Mouse (Mus musculus): ENCODE data around the gene Atp11a.

Gene Atp11a

GRCm38 (mm10) chr8:12816412-12816811 lies 59.6 kb downstream of the Atp11a start:
- DNase-seq (ENCODE audit: low read depth), result no peak

GRCm38 (mm10) chr8:12822892-12823291 lies 66.1 kb downstream of the Atp11a start:
- DNase-seq (ENCODE audit: low read depth), result no peak

DNA sequence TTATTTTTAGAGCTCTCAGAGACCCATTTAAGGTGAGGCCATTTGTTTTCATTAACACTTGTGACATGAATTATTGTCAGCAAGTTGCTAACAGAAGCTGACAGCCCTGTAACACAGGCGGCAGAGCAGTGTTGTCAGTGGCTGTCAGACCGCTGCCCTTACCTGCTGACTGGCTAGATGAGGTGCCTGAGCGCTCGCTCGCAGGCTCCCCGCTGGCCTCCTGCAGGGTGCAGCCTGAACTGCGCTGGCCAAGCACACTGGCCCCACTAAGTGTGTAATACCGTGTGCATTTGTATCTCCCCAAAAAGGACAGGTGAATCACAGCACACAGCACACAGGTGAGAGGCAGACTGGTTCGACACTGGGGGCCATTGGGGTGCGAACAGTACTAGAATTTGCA lies 67.7 kb downstream of the Atp11a start:
- DNase-seq (ENCODE audit: low read depth), result no peak

DNA sequence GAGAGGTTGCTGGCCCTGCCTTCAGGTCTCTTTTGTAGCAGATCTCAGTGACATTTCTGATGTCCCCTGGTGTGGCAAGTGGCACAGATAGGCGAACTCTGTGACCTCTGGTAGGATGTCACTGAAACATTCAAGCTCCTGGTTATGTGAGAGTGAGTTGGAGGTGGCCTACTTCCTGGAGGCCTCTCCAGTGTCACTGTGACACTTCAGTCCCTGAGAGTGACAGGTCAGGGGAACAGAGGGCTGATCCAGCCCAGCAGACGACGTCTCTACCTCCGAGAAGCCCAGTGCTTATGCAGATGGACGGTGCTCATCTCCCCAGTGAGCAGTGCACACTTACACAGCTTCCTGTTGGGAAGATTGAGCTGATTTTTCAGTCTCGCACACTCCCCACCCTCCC lies 68.4 kb downstream of the Atp11a start:
- no peak for DNase-seq (ENCODE audit: low read depth)

- no peak for DNase-seq (ENCODE audit: low read depth)
Measured at GRCm38 (mm10) chr8:12825686-12826237, 68.9 kb downstream of the Atp11a start.

DNA sequence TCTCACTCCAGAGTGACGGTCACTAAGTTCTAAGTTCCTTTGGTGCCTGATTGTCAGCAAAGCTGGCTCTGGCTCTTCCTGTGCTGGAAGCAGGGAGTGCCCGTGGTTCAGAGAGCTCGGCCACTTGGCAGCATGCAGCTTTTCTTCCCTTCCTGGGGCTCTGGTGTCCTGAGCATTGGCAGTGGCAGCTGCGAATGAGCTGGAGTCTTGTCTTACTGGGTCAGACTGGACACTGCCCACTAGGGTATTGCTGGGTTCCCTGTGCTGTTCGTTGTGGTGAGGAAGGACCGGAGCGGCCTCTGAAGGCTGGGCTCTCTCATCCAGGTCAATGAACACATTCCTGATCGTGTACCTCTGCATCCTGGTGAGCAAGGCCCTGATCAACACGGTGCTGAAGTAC lies 70.3 kb downstream of the Atp11a start:
- DNase-seq (ENCODE audit: low read depth), result no peak

- no peak for DNase-seq (ENCODE audit: low read depth)
Measured at GRCm38 (mm10) chr8:12828298-12828697, 71.5 kb downstream of the Atp11a start.

DNA sequence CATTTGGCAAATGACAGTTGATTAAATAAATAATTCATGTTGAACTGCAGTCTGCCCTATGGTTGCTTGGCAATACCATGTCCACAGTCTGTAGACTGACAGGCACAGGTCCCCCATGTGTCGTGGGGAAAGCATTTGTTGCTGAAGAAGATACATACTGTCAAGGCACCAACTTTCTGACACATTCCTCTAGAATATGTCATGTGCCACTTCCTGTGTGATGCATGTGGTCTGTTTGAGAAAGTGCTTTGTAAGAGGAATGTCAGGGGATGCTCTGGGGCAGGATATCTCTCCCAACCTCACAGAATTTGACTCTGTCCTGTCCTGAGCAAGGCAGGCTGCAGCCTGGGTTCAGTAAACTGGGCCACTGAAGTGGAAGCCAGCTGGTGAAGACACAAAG lies 72.6 kb downstream of the Atp11a start:
- no peak for DNase-seq (ENCODE audit: low read depth)

- no peak for DNase-seq (ENCODE audit: low read depth)
Measured at GRCm38 (mm10) chr8:12831659-12832589, 75.1 kb downstream of the Atp11a start.

GRCm38 (mm10) chr8:12833616-12834015 lies 76.8 kb downstream of the Atp11a start:
- DNase-seq (ENCODE audit: low read depth), result no peak

DNA sequence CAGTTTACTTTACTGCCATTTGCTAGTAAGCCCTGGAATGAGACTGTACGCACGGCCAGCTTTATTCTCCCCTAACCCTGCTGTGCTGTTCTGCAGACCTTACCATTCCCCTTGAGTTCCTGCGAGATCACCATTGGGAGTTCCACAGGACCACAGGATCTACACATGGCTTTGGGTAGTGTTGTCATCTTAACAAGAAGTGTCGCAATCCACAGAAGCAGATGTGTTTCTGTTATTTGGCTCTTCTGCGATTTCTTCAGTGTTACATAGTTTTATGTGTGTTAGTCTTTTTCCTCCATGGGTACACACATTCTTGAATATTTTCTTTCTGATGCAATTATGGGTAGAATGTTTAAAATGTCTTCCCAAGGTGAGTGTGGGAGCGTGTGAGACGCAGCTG lies 84.0 kb downstream of the Atp11a start:
- no peak for DNase-seq (ENCODE audit: low read depth)

- DNase-seq (ENCODE audit: low read depth), result no peak
Measured at GRCm38 (mm10) chr8:12842342-12842995, 85.7 kb downstream of the Atp11a start.

- no peak for DNase-seq (ENCODE audit: low read depth)
Measured at GRCm38 (mm10) chr8:12844347-12844950, 87.6 kb downstream of the Atp11a start.

DNA sequence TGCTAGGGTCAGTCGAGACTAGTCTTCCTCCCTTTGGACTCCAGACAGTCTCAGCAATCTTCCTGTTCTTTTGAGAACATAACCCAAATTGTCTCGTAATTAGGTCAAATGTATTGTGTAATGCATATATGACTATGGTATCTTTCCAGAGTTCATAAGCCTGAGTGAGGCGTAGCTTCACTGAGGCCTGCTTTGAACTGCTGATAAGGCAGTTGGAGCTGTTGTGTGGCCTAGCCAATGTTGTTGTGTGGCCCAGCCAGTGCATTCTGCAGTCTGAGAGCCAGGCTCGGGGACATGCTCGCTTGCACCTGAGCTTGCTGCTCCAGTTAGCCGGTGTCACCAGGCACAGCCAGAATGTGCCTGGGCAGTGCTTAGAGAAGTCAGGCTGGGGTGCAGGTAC lies 89.6 kb downstream of the Atp11a start:
- DNase-seq (ENCODE audit: low read depth), result no peak

- no peak for DNase-seq (ENCODE audit: low read depth)
Measured at GRCm38 (mm10) chr8:12851241-12851640, 94.4 kb downstream of the Atp11a start.

DNA sequence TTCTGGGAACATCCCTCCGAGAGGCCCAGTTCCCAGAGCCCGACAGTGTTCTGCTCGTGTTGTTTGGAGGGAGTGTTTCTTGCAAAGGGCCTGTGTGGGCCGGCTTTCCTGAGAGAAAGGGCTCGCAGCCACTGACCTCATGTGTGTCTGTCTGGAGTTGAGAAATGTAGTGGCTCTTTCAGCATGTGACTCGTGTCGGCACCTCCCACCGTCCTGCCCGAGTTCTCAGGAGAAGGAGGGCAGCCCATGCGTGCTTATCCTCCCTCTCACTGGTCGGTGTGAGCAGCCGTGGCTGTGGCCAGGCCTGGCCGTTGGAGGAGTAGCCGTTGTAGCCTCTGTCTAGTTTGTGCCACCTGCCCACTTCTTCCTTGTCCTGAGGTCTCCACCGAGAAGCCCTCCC lies 99.2 kb downstream of the Atp11a start:
- no peak for DNase-seq (ENCODE audit: low read depth)

DNA sequence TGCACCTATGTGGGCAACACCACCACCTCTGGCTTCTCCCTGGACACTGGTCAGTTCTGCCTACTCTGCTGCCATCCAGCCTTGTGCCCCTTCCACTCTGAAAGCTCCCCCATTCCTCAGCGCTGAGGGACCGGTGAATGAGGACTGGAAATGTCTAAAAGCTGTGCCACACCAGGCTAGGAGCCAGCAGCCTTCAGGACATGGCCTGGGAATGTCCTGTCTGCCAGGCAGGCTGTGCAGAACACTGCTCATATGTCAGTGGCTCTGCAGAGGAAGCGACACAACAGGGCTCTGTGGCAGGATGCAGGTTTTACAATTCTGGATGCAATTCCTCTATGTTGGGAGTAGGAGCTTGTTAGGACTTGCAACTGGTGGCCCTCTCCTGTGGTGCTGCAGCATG lies 106.2 kb downstream of the Atp11a start:
- no peak for DNase-seq (ENCODE audit: low read depth)

- DNase-seq (ENCODE audit: low read depth), result no peak
Measured at GRCm38 (mm10) chr8:12863608-12864007, 106.8 kb downstream of the Atp11a start.

GRCm38 (mm10) chr8:12865790-12866189 lies 109.0 kb downstream of the Atp11a start:
- DNase-seq (ENCODE audit: low read depth), result no peak

- no peak for DNase-seq (ENCODE audit: low read depth)
Measured at GRCm38 (mm10) chr8:12869661-12870060, 112.8 kb downstream of the Atp11a start.

DNA sequence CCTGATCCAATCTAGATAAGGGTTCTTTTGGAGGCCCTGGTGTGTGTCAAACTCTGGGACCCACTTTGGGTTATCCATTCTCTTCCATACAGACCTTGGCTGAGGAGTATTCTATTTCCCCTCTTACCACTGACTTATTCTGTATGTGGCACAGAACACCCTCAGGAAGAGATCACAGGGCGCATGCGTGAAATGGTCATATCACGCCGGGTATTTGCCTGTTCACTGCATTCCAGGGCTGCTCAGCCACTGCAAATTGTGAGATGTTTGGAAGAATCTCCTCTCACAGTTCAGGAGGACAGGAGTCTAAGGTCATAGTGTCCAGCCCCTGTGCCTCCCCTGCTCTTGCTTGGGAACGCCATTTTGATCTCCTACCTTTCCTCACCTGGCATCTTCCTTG lies 113.8 kb downstream of the Atp11a start:
- no peak for DNase-seq (ENCODE audit: low read depth)

- no peak for DNase-seq (ENCODE audit: low read depth)
Measured at GRCm38 (mm10) chr8:12871461-12871860, 114.6 kb downstream of the Atp11a start.

GRCm38 (mm10) chr8:12872983-12873356 lies 116.2 kb downstream of the Atp11a start:
- no peak for DNase-seq (ENCODE audit: low read depth)

All from c-Kit-positive CD71-positive TER-119-negative erythroid progenitor cells, embryonic 14.5 days (primary cell).